Mouse (Mus musculus) stomach, embryonic 14.5 days (tissue): ENCODE data around the gene Yes1. TPM values are rescaled to one million over a fixed set of nuclear protein-coding genes. Genes with fewer than 3 reads are reported as not detected.
"Not testable (repeated sequence)": the region's sequence is repeated elsewhere in the genome, so short reads cannot be mapped to it uniquely, and the experiment has no call there.

ENCODE experiments used
- ATAC-seq: fragments of 200-750 bp; cut with Nextera tagmentation; 2 replicates; pipeline ENCODE4 v1.8.0; 2017; ENCODE audit warnings: low read depth, moderate TSS enrichment; ENCODE audit not compliant: insufficient number of reproducible peaks, insufficient read depth, low FRiP score
- H3K27ac ChIP-seq: fragments of 300-500 bp; sonication (generic); 2 replicates; pipeline ENCODE4 v1.5.1; 2014; ENCODE audit warnings: mild to moderate bottlenecking, low read length, moderate library complexity, mixed read lengths
- H3K27me3 ChIP-seq: fragments of 300-500 bp; sonication (generic); 2 replicates; pipeline ENCODE4 v1.6.1; 2014; ENCODE audit warnings: low read length, control low read depth, mixed read lengths; ENCODE audit not compliant: control insufficient read depth, insufficient read depth
- H3K36me3 ChIP-seq: fragments of 300-500 bp; sonication (generic); 2 replicates; pipeline ENCODE4 v1.6.1; 2014; ENCODE audit warnings: mild to moderate bottlenecking, control low read depth, low read length, moderate library complexity, mixed read lengths; ENCODE audit not compliant: control insufficient read depth, insufficient read depth
- H3K4me1 ChIP-seq: fragments of 300-500 bp; sonication (generic); 2 replicates; pipeline ENCODE4 v1.6.1; 2014; ENCODE audit warnings: low read length, control low read depth, mixed read lengths; ENCODE audit not compliant: control insufficient read depth, insufficient read depth
- H3K4me2 ChIP-seq: fragments of 300-500 bp; sonication (generic); replicated peaks from 2 replicates; pipeline ENCODE4 v1.6.1; 2014; ENCODE audit warnings: low read depth, low read length, control low read depth
- H3K4me3 ChIP-seq: fragments of 300-500 bp; sonication (generic); 2 replicates; pipeline ENCODE4 v1.5.1; 2014; ENCODE audit warnings: low read depth, low read length, control low read depth
- H3K9ac ChIP-seq: fragments of 300-500 bp; sonication (generic); replicated peaks from 2 replicates; pipeline ENCODE4 v1.6.1; 2014; ENCODE audit warnings: low read depth, mild to moderate bottlenecking, control low read depth, low read length, moderate library complexity, mixed read lengths
- H3K9me3 ChIP-seq: fragments of 300-500 bp; sonication (generic); 2 replicates; pipeline ENCODE4 v1.6.1; 2016; ENCODE audit warnings: low read depth, low read length, control low read depth; ENCODE audit not compliant: control insufficient read depth
- WGBS: fragments of 180-500 bp; shearing (Covaris S2); extraction: QIAGEN DNeasy Blood & Tissue Kit; methylation state at CpG from one replicate; pipeline ENCODE4 v1.1.7; 2014; 5-methylcytosine and 5-hydroxymethylcytosine counted together
- polyA plus RNA-seq: library from polyadenylated mRNA; unstranded; fragments of >200 nt; fragmentation: Nextera tagmentation; extraction: Ambion mirVana; gene quantifications from 2 replicates; pipeline ENCODE4 v1.2.1, GENCODE M21; 2014

Yes1 gene
- polyA plus RNA-seq, 1 experiment from 2014 or later: 33.3 TPM

DNA sequence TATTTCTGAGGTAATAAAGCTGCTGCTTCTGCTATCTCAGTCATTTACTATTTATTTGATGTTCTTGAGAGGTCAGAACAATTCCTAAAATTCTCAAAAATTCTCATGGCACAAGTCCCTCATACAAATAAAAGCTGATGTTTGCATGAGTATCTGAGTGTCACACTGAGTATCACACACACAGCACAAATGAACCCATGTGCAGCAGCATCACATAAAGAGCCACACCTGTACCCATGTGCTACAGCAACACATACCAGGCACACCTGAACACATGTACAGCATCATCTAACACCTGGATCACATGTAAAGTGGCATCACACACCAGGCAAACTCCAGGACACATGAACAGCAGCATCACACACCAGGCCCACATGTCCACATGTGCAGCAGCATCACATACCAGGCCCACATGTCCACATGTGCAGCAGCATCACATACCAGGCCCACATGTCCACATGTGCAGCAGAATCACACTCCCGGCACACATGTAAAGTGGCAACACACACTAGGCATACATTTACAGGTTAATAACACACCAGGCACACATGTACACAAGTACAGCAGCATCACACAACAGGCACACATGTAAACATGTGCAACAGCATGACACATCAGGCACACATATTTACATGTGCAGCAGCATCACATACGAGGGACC lies 102.2 kb downstream of the Yes1 start:
- ATAC-seq: peak; percentile 39; the same call in 1 of the 2 replicates
- peak overlapping the region; percentile 78 for H3K4me2 ChIP-seq
- H3K4me1 ChIP-seq: 0 out of 2 replicates have a peak, but pooled peaks cover 5% of the 10 kb centered on the region
- H3K9me3 ChIP-seq: no peaks in the 10 kb centered on the region
- WGBS: 20% methylated on average over 2 of the region's 2 CpGs
- H3K27ac ChIP-seq: peak overlapping the region; percentile 91
- no peaks in the 10 kb centered on the region for H3K36me3 ChIP-seq
- H3K9ac ChIP-seq: peak overlapping the region; percentile 73
- H3K4me3 ChIP-seq: peak overlapping the region; percentile 70
- H3K27me3 ChIP-seq: no peaks in the 10 kb centered on the region

DNA sequence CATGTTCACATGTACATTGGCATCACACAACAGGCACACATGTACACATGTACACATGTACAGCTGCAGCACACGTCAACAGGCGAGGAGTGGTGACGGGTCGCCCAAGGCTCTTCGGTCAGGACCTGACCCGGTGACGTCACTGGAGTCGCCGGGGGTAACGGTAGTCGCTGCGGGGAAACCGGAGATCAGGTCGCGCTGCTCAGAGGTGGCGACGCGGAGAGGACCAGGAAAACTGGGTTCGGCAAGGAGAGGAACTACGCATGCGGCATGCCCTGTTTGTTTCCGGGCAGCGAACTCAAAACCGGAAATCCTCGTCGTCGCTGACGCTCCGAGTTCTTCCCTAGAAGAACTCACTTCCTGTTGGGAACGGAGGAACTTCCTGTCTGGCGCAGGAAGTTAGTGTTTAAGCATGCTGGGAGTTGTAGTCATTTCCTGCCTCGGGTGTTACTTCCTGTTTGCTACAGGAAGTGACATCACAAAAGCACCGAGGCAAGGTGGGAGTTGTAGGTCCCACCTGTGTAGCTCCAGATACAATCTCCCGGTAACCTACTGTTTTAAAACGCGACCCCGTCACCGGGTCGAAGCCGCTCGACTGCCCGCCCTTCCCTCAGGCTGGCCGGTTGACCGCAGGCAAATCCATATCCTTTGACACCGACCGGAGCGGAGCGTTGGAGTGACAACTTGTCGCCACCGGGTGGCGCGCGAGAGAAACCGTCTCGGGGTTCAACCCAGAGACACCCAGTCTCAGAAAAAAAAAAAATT lies 102.9 kb downstream of the Yes1 start:
- Histone ChIP-seq H3K36me3 (no peaks in the 10 kb centered on the region), H3K9ac (peak overlapping the region; percentile 73), H3K4me3 (peak overlapping the region; percentile 70), H3K9me3 (no peaks in the 10 kb centered on the region), H3K4me1 (0 out of 2 replicates have a peak, but pooled peaks cover 5% of the 10 kb centered on the region), H3K4me2 (peak overlapping the region; percentile 78), H3K27me3 (no peaks in the 10 kb centered on the region), H3K27ac (peak overlapping the region; percentile 91)
- ATAC-seq: peak; percentile 98
- WGBS: under 1% methylated on average over 55 of the region's 55 CpGs

DNA sequence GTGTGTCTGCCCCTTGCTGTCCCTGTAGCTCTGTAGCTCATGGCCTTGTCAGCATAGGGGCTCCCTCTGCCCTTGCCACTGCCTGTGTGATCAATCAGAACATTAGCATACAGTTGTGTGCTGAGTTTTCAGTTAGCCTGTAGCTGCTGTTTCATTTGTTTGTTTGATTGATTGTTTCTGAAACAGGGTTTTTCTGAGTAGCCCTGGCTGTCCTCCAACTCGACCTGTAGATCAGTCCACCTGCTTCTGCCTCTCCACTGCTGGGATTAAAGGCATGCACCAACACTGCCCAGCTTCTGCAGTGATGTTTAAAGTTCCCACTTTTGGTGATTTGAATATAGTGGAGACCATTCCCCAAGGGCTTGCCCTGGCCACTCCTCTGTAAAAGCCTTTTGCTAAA lies 106.8 kb downstream of the Yes1 start:
- H3K9me3 ChIP-seq: no peaks in the 10 kb centered on the region
- 21% methylated on average over 1 of the region's 1 CpGs for WGBS

DNA sequence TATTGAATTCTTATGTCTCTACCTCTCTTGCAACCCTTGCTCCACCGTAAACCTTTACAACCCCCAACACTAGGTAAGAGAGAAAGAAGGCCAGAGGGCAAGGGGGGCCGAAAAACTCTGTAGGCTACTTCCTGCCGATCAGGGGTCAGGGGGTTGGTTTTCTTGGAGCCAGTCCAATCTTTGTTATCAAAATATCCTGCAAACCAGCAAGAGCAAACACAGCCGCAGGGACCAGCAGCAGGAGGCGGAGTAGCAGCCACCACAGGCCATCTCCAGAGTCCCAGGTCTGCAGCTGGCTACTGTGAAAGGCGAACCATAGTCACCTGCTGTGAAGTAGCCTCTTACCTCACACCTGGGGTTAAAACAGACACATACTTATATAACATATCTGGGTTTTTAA lies 107.9 kb downstream of the Yes1 start:
- Histone ChIP-seq H3K4me2 (no peak overlapping the region), H3K36me3 (no peaks in the 10 kb centered on the region), H3K9me3 (no peaks in the 10 kb centered on the region), H3K9ac (no peak overlapping the region), H3K27me3 (no peaks in the 10 kb centered on the region), H3K4me1 (no peaks in the 10 kb centered on the region), H3K4me3 (no peak overlapping the region), H3K27ac (no peak overlapping the region)
- 47% methylated on average over 6 of the region's 6 CpGs for WGBS
- ATAC-seq: no peak

More for the DNA sequence above, 106.8 kb downstream of the Yes1 start:
- no peaks in the 10 kb centered on the region for H3K27me3 ChIP-seq
- 0 out of 2 replicates have a peak, but pooled peaks cover 5% of the 10 kb centered on the region for H3K4me1 ChIP-seq
- no peak overlapping the region for H3K4me3 ChIP-seq
- ATAC-seq: no peak
- H3K9ac ChIP-seq: no peak overlapping the region
- H3K27ac ChIP-seq: no peak overlapping the region
- no peak overlapping the region for H3K4me2 ChIP-seq
- H3K36me3 ChIP-seq: no peaks in the 10 kb centered on the region

DNA sequence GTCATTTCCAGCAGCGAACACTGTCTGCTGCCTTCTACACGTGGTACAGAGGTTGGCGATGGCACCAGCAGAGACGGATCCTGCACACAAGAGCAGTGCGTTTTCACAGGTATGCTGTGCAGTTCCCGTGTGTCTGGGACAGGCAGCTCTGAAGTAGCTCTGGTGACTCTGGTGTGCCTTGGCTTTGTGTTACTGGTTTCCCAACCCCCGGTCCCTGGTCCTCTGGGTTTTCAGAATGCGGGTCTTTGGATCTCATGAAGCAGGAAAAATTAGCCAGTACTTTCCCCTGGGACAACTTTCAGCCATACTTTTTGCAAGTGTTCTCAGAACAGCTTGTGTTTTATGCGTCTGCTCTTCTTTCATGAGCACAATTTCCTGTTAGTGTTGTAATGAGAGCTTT lies 109.4 kb downstream of the Yes1 start:
- H3K36me3 ChIP-seq: no peaks in the 10 kb centered on the region
- WGBS: 85% methylated on average over 9 of the region's 9 CpGs
- no peak for ATAC-seq

DNA sequence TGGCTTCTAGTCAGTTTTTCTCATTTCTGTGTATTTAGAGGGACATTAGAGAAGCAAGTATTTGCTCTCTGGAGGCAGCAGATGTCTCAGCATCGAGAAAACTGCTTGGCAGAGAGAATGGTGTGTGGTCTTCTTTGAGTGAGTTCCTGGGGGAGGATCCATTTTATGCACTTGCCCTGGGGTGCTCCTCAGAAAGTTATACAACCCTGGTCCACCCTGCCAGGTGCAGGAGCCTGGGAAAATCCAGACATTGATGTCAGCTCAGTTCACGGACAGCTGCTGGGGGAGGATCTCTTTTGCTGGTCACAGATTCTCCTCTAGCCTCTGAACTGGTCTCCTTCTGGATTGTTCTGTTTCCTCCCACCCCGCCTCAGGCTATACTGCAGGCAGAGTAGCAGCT lies 110.3 kb downstream of the Yes1 start:
- Histone ChIP-seq H3K9ac (no peak overlapping the region), H3K9me3 (no peaks in the 10 kb centered on the region), H3K4me3 (no peak overlapping the region), H3K4me2 (no peak overlapping the region), H3K4me1 (no peaks in the 10 kb centered on the region), H3K27ac (no peak overlapping the region), H3K27me3 (no peaks in the 10 kb centered on the region), H3K36me3 (no peaks in the 10 kb centered on the region)
- no peak for ATAC-seq
- WGBS: 58% methylated on average over 3 of the region's 3 CpGs

More for the DNA sequence above, 109.4 kb downstream of the Yes1 start:
- H3K27me3 ChIP-seq: no peaks in the 10 kb centered on the region
- H3K27ac ChIP-seq: no peak overlapping the region
- H3K4me3 ChIP-seq: no peak overlapping the region
- H3K4me2 ChIP-seq: no peak overlapping the region
- H3K9ac ChIP-seq: no peak overlapping the region
- no peaks in the 10 kb centered on the region for H3K4me1 ChIP-seq
- H3K9me3 ChIP-seq: no peaks in the 10 kb centered on the region

DNA sequence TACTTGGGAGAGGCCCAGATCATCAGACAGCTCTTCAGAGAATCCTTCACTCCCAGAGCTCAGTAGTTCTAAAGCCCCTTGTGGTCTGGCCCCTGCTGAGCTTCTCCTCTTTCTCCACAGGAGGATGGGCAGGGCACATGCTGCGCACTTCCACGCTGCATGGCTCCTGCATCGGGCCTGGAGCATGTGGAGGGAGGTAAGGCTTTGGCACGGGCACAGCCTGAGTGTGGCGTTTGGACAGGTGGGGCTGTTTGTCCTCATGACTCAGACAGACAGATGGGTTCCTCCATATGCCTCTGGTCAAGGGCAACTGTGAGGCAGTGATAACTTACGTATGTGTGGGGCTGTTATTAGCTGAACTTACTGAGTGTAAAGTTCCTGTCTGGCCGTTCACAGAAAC lies 111.3 kb downstream of the Yes1 start:
- 70% methylated on average over 7 of the region's 7 CpGs for WGBS
- Histone ChIP-seq H3K4me3 (no peak overlapping the region), H3K4me1 (no peaks in the 10 kb centered on the region), H3K9ac (no peak overlapping the region), H3K9me3 (no peaks in the 10 kb centered on the region), H3K36me3 (no peaks in the 10 kb centered on the region), H3K27me3 (no peaks in the 10 kb centered on the region), H3K4me2 (no peak overlapping the region), H3K27ac (no peak overlapping the region)
- no peak for ATAC-seq

DNA sequence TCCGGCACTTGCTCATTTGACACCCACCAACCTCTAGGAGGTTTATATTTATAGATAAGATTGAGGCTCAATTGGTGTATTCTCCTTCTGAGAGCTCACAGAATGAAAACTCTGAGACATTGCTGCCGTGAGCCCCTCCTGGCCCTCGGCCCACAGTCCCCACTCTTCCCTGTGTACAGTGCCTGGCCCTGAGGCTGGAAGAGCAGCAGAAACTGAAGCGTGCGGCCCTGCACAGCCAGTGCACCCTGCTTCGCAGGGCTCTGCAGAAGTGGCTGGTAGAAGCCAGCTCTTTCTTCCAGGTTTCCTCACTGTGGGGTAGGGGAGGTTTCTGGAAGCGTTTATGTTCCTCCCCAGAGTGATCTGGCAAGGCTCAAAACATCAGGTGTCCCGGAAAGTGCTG lies 111.7 kb downstream of the Yes1 start:
- H3K9ac ChIP-seq, H3K36me3 ChIP-seq, H3K4me1 ChIP-seq, ATAC-seq, H3K27ac ChIP-seq, H3K4me3 ChIP-seq, H3K4me2 ChIP-seq, H3K27me3 ChIP-seq, H3K9me3 ChIP-seq: not testable (repeated sequence)
- WGBS: 73% methylated on average over 8 of the region's 8 CpGs
